Mouse (Mus musculus): Measurements from ENCODE around the gene Klhdc9. TPM values are rescaled to one million over a fixed set of nuclear protein-coding genes. Genes with fewer than 3 reads are reported as not detected.

Klhdc9 gene
- polyA plus RNA-seq (2017; shearing (Covaris generic)) = not detected

DNA sequence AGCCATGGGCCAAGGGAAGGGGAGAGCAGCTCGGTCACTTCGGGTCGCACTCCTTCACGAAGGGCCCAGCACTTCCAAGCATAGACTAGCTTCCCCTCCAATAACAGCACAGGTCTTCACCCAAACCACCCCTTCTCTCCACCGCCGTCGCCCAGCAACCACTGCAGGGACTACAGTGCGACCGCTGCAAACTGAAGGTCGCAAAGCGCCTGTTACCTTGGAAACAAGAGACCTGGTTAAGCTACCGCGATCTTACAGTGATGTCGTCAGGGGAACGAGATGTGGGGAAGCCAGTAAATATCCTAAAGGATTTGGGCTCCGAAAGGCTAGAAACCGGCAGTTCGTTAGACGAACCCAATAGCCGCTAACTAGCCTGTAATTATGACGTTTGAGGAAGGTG is at the start of gene Klhdc9:
Gene Klhdc9, minus strand, starts transcription at position 143 of the 400 bp plus-strand sequence.

DNA sequence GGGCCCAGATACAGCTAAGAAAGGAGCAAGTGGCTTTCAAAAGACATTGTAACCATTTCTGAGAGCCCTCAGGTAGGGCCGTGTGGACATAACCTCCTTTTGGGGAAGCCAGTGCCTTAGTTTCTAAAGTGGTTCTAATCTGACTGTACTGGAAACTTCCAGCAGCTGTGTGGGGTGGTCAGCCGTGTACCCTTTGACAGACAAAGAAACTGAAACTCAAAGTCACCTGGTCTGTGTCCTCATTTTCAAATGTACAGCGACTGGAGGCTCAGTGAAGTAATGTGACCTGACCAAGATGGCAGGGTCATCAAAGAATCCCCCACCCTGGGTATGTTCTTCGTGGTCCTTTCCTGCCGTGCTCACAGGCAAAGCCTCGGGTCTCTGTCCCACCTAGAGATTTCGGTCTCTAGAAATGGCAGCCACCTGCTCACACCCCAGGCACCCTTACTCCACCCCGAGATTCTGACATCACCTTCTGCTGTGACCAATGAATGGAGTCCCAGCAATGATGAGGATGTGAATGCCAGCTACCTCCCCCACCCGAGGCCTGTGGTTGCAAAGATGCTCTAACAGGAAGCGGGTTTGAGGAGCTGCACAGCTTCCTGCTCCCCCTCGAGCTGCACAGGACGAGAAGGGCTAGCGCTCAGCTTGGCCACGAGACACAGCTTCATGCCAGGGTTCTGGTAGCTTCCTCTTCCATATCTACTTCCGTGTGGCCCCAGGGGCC is 27.9 kb upstream of the Klhdc9 start, which contains the start of gene Arhgap30:
Gene Arhgap30, plus strand, starts transcription at position 579 of the 727 bp plus-strand sequence.

DNA sequence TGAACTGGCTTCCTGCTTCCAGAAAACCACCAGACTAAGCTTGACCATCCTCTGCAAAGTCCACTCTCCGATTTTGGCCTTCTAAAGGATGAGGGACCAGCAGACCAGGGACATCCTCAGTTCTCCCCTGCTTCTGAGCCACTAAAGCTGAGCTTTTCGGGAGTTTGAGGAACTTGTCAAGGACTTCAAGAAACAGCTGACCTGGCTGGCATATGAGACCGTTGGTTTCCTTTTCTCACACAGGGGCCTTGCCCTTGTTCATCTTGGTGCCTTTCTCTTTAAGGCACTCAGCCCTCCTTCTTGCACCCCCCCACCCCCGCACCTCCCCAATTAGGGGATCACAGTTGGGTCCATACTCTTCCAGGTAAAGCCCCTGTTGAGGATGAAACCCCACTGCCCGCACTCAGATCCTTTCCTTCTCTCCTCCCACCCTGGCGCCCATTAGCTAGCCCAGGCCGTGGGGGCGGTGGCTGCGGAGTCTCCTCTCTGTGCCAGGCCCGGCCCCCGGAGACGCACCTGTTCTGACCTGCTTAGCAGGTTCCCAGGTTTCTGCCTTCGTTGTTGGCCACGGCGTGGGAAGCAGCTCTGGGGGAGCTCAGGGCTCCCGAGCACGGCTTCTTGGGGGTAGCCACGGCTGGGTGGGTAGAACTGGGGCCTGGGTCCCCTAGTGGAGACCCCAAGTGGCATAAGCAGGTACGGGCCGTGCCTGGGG is 9.4 kb upstream of the Klhdc9 start, which contains the start of gene Nectin4:
Gene Nectin4, plus strand, starts transcription at position 255 of the 712 bp plus-strand sequence.

DNA sequence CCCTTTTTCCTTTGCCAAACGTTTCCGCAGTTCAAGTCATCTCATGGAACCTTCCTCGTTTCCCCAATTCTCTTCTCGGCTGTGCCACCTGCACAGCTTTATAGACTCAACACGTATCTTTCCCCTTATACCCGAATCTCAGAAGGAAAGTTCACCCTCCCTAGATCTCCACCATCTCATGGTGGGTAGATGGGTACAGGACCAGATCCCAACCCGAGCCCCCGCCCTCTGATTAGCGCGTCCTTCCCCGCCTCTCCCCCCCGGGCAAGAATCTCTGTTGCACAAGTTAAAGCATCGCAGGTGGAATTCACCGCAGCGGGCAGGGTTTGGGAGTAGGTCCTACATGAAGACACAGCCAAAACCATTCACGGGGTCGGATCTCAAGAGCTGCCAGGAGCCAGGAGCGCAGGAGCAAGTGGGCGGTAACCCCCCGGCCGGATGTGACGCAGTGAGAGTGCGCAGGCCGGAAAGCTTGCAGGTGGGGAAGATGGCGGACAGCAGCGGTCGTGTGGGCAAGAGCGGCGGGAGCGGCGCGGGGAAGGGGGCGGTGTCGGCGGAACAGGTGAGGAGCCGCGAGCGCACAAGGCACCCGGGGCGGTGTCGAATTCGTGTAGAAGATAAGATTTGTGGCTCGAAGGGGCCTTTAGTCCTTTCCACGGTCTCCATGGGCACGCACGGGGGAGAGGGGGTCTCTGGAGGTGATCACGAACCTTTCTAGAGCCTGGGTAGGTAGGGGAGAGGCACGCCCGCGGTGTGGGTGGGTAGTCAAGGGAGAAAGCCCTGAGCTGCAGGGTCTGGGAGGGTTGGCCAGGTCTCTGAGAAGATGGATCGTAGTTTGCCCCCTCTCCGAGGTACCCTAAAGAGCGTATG is 15.1 kb downstream of the Klhdc9 start, which contains the start of the genes Nit1 and Pfdn2:
Gene Nit1, minus strand, starts transcription at position 422 of the 870 bp plus-strand sequence.
Gene Pfdn2, plus strand, starts transcription at position 446 of the 870 bp plus-strand sequence.

DNA sequence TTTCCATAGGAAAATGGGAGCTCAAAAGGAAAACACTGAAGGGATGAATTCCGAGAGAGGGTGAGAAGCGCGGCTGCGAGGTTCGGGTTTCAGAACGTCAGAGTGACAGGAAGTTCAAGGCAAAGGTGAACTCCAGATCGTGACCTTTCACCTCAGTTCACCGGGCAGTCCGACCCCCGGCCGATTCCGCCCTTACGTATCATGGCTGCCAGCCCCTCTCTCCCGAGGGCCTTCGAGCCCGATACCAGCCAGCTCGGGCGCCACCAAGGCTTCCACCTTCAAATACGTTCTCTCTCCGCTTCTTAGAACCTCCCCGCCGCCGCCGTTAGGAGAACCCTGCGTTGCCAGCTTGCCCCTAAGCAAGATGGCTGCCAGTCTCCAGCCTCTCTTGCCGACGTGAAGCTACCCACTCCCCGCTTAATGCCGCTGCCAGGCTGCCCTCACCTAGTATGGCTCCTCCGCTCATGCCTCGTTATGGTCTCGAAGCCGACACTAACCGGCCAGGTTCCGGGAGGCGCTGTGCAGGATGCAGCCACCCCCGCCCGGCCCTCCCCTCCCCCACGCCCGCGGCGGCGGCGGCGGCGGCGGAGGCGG is 31.7 kb downstream of the Klhdc9 start, which contains the start of gene Dedd:
Gene Dedd, plus strand, starts transcription at position 307 of the 594 bp plus-strand sequence.

Other genes starting within 250 kb of the Klhdc9 start
- 2.8 TPM for gene Cfap126, start 246.9 kb downstream of the Klhdc9 start, polyA plus RNA-seq (2017; shearing (Covaris generic))
- gene Sdhc, start 210.2 kb downstream of the Klhdc9 start, polyA plus RNA-seq (2017; shearing (Covaris generic)) = 112 TPM
- gene Mpz, start 210.1 kb downstream of the Klhdc9 start, polyA plus RNA-seq (2017; shearing (Covaris generic)) = not detected
- not detected for gene Pcp4l1, start 164.5 kb downstream of the Klhdc9 start, polyA plus RNA-seq (2017; shearing (Covaris generic))
- gene Nr1i3, start 146.8 kb downstream of the Klhdc9 start, polyA plus RNA-seq (2017; shearing (Covaris generic)) = 0.15 TPM
- gene Tomm40l, start 138.3 kb downstream of the Klhdc9 start, polyA plus RNA-seq (2017; shearing (Covaris generic)) = 26.0 TPM
- not detected for gene Apoa2, start 135.7 kb downstream of the Klhdc9 start, polyA plus RNA-seq (2017; shearing (Covaris generic))
- not detected for gene Fcer1g, start 126.4 kb downstream of the Klhdc9 start, polyA plus RNA-seq (2017; shearing (Covaris generic))
- 0.69 TPM for gene Adamts4, start 110.4 kb downstream of the Klhdc9 start, polyA plus RNA-seq (2017; shearing (Covaris generic))
- gene Ndufs2, start 109.4 kb downstream of the Klhdc9 start, polyA plus RNA-seq (2017; shearing (Covaris generic)) = 99.2 TPM
- 44.1 TPM for gene B4galt3, start 90.5 kb downstream of the Klhdc9 start, polyA plus RNA-seq (2017; shearing (Covaris generic))
- gene Ppox, start 79.6 kb downstream of the Klhdc9 start, polyA plus RNA-seq (2017; shearing (Covaris generic)) = 62.5 TPM
- 51.2 TPM for gene Usp21, start 72.8 kb downstream of the Klhdc9 start, polyA plus RNA-seq (2017; shearing (Covaris generic))
- 55.5 TPM for gene Ufc1, start 65.8 kb downstream of the Klhdc9 start, polyA plus RNA-seq (2017; shearing (Covaris generic))
- 28.1 TPM for gene Dedd, start 31.7 kb downstream of the Klhdc9 start, polyA plus RNA-seq (2017; shearing (Covaris generic))
- 26.6 TPM for gene Nit1, start 15.2 kb downstream of the Klhdc9 start, polyA plus RNA-seq (2017; shearing (Covaris generic))
- gene Pfdn2, start 15.1 kb downstream of the Klhdc9 start, polyA plus RNA-seq (2017; shearing (Covaris generic)) = 113 TPM
- 0.24 TPM for gene Nectin4, start 9.3 kb upstream of the Klhdc9 start, polyA plus RNA-seq (2017; shearing (Covaris generic))
- 148 TPM for gene Arhgap30, start 28.2 kb upstream of the Klhdc9 start, polyA plus RNA-seq (2017; shearing (Covaris generic))
- 56.8 TPM for gene Usf1, start 50.5 kb upstream of the Klhdc9 start, polyA plus RNA-seq (2017; shearing (Covaris generic))
- not detected for gene Tstd1, start 58.1 kb upstream of the Klhdc9 start, polyA plus RNA-seq (2017; shearing (Covaris generic))
- 0.56 TPM for gene F11r, start 76.7 kb upstream of the Klhdc9 start, polyA plus RNA-seq (2017; shearing (Covaris generic))
- gene Alyref2, start 142.7 kb upstream of the Klhdc9 start, polyA plus RNA-seq (2017; shearing (Covaris generic)) = 5.7 TPM
- gene Itln1, start 174.5 kb upstream of the Klhdc9 start, polyA plus RNA-seq (2017; shearing (Covaris generic)) = not detected
- 0.65 TPM for gene Cd244a, start 198.4 kb upstream of the Klhdc9 start, polyA plus RNA-seq (2017; shearing (Covaris generic))
- 118 TPM for gene Ly9, start 246.6 kb upstream of the Klhdc9 start, polyA plus RNA-seq (2017; shearing (Covaris generic))